In the genomic region with DNA sequence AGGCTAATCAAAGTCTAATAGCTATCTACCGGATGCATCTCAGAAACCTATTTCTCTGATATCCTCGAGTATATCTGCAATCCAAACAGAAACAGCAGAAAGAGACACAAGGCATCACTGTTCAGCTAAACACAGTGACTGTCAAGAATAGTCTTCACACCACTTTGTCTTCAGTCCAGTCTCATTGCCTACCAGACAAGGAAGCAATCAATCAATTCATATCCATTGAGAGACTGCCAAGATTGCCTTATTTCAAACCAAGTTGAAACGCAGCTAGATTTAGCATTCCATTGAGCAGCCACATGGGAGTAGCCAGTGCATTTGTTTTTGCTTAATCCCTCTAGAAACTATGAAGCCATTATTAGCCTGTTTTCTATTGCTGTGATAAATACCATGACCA, we compare ENCODE assay signal across 28 mouse cellular contexts.
A peak's percentile ranks its signal among the peaks of the same experiment; 100 is the strongest.
DNase-seq lines count a peak whose midpoint lies in the region; ATAC-seq lines count a peak whose summit lies in the region.
"Had no signal": no experiment of that assay in that cellular context is flagged by ENCODE, and none has a peak within 500 bp of the region (broad histone marks: within the 10 kb centered on the region; RNA-seq: fewer than 3 reads in every experiment).

No protein-coding gene starts in this region.

- H3K4me3 ChIP-seq in embryonic facial prominence, embryonic 14.5 days (ENCODE audit: low read depth, low read length), result no peak overlapping the region
- no peak overlapping the region for H3K4me3 ChIP-seq in embryonic facial prominence, embryonic 10.5 days
- no peak overlapping the region for H3K4me3 ChIP-seq in midbrain, embryonic 14.5 days (replicated peaks; ENCODE audit: low read depth, low read length)
- no peak overlapping the region for H3K4me3 ChIP-seq in midbrain, embryonic 10.5 days
- no peak overlapping the region for H3K4me3 ChIP-seq in hindbrain, embryonic 15.5 days
- no peak overlapping the region for H3K4me3 ChIP-seq in intestine, embryonic 16.5 days (ENCODE audit: low read length)
- H3K4me3 ChIP-seq: embryonic facial prominence, embryonic 12.5 days; forebrain, embryonic 10.5 days; forebrain, embryonic 15.5 days; gastrocnemius, adult 2 months; midbrain, embryonic 12.5 days had no signal

- H3K9ac ChIP-seq in embryonic facial prominence, embryonic 14.5 days (ENCODE audit: low read depth, low read length), result no peak overlapping the region
- no peak overlapping the region for H3K9ac ChIP-seq in midbrain, embryonic 14.5 days (replicated peaks; ENCODE audit: low read length)
- no peak overlapping the region for H3K9ac ChIP-seq in hindbrain, embryonic 15.5 days
- no peak overlapping the region for H3K9ac ChIP-seq in intestine, embryonic 16.5 days (ENCODE audit: low read depth, low read length)
- H3K9ac ChIP-seq: embryonic facial prominence, embryonic 12.5 days; forebrain, embryonic 15.5 days; liver, embryonic 14.5 days; midbrain, embryonic 12.5 days had no signal

- H3K27me3 ChIP-seq in embryonic facial prominence, embryonic 14.5 days (replicated peaks; ENCODE audit: control insufficient read depth, insufficient read depth, low read length), result no peaks in the 10 kb centered on the region
- no peaks in the 10 kb centered on the region for H3K27me3 ChIP-seq in embryonic facial prominence, embryonic 10.5 days (replicated peaks; ENCODE audit: low read depth, poor library complexity, severe bottlenecking)
- no peaks in the 10 kb centered on the region for H3K27me3 ChIP-seq in midbrain, embryonic 14.5 days (ENCODE audit: control insufficient read depth, insufficient read depth, low read length)
- no peaks in the 10 kb centered on the region for H3K27me3 ChIP-seq in midbrain, embryonic 10.5 days (ENCODE audit: low read depth, poor library complexity, severe bottlenecking)
- H3K27me3 ChIP-seq in hindbrain, embryonic 15.5 days, result no peaks in the 10 kb centered on the region
- H3K27me3 ChIP-seq in intestine, embryonic 16.5 days (replicated peaks; ENCODE audit: control insufficient read depth, insufficient read depth, low read length), result no peaks in the 10 kb centered on the region
- H3K27me3 ChIP-seq: CH12.LX; embryonic facial prominence, embryonic 12.5 days; forebrain, embryonic 15.5 days; midbrain, embryonic 12.5 days had no signal

- H3K36me3 ChIP-seq in embryonic facial prominence, embryonic 14.5 days (ENCODE audit: control insufficient read depth, insufficient read depth, low read length), result no peaks in the 10 kb centered on the region
- no peaks in the 10 kb centered on the region for H3K36me3 ChIP-seq in embryonic facial prominence, embryonic 10.5 days (replicated peaks)
- H3K36me3 ChIP-seq in midbrain, embryonic 14.5 days (ENCODE audit: control insufficient read depth, insufficient read depth, low read length), result no peaks in the 10 kb centered on the region
- no peaks in the 10 kb centered on the region for H3K36me3 ChIP-seq in midbrain, embryonic 10.5 days
- no peaks in the 10 kb centered on the region for H3K36me3 ChIP-seq in hindbrain, embryonic 15.5 days
- no peaks in the 10 kb centered on the region for H3K36me3 ChIP-seq in intestine, embryonic 16.5 days (ENCODE audit: control insufficient read depth, insufficient read depth, low read length)
- H3K36me3 ChIP-seq: embryonic facial prominence, embryonic 12.5 days; forebrain, embryonic 10.5 days; forebrain, embryonic 15.5 days; midbrain, embryonic 12.5 days had no signal

- H3K4me1 ChIP-seq in embryonic facial prominence, embryonic 14.5 days (ENCODE audit: control insufficient read depth, insufficient read depth, low read length), result no peaks in the 10 kb centered on the region
- no peaks in the 10 kb centered on the region for H3K4me1 ChIP-seq in embryonic facial prominence, embryonic 10.5 days
- no peaks in the 10 kb centered on the region; the same call in 1 of the 2 replicates for H3K4me1 ChIP-seq in midbrain, embryonic 14.5 days (ENCODE audit: control insufficient read depth, insufficient read depth, low read length)
- no peaks in the 10 kb centered on the region for H3K4me1 ChIP-seq in midbrain, embryonic 10.5 days
- no peaks in the 10 kb centered on the region for H3K4me1 ChIP-seq in hindbrain, embryonic 15.5 days (replicated peaks)
- H3K4me1 ChIP-seq in intestine, embryonic 16.5 days (ENCODE audit: control insufficient read depth, insufficient read depth, low read length), result no peaks in the 10 kb centered on the region
- H3K4me1 ChIP-seq: embryonic facial prominence, embryonic 12.5 days; forebrain, embryonic 10.5 days; midbrain, embryonic 12.5 days had no signal

- no peak for ATAC-seq in embryonic facial prominence, embryonic 14.5 days (ENCODE audit: low read depth)
- ATAC-seq in midbrain, embryonic 14.5 days (ENCODE audit: low FRiP score, low TSS enrichment), result no peak
- peak; percentile 45; the same call in 1 of the 2 replicates for ATAC-seq in hindbrain, embryonic 15.5 days (ENCODE audit: low FRiP score, low read depth)
- no peak for ATAC-seq in intestine, embryonic 16.5 days
- ATAC-seq: activated CD4-positive, CD25-positive, alpha-beta regulatory T cell, adult 4 months; forebrain, embryonic 15.5 days; intestine, postnatal 0 days had no signal

- 69% methylated on average over 3 of the region's 3 CpGs for WGBS in embryonic facial prominence, embryonic 14.5 days
- 79% methylated on average over 3 of the region's 3 CpGs for WGBS in embryonic facial prominence, embryonic 10.5 days
- WGBS in midbrain, embryonic 14.5 days, result 44% methylated on average over 3 of the region's 3 CpGs
- 78% methylated on average over 3 of the region's 3 CpGs for WGBS in midbrain, embryonic 10.5 days
- WGBS in hindbrain, embryonic 15.5 days, result 34% methylated on average over 3 of the region's 3 CpGs
- WGBS in intestine, embryonic 16.5 days, result 67% methylated on average over 3 of the region's 3 CpGs

- no peaks in the 10 kb centered on the region for H3K9me3 ChIP-seq in embryonic facial prominence, embryonic 14.5 days (ENCODE audit: control insufficient read depth, low read length)
- no peaks in the 10 kb centered on the region for H3K9me3 ChIP-seq in embryonic facial prominence, embryonic 10.5 days
- H3K9me3 ChIP-seq in midbrain, embryonic 14.5 days (ENCODE audit: control insufficient read depth, low read length), result no peaks in the 10 kb centered on the region
- no peaks in the 10 kb centered on the region for H3K9me3 ChIP-seq in midbrain, embryonic 10.5 days (replicated peaks)
- no peaks in the 10 kb centered on the region for H3K9me3 ChIP-seq in hindbrain, embryonic 15.5 days
- H3K9me3 ChIP-seq in intestine, embryonic 16.5 days (ENCODE audit: control insufficient read depth, low read length), result no peaks in the 10 kb centered on the region
- H3K9me3 ChIP-seq: embryonic facial prominence, embryonic 12.5 days; forebrain, embryonic 10.5 days; forebrain, embryonic 15.5 days; midbrain, embryonic 12.5 days had no signal

- peak; percentile 5 for DNase-seq in embryonic facial prominence, embryonic 14.5 days (ENCODE audit: low spot score)
- DNase-seq in embryonic facial prominence, embryonic 10.5 days (ENCODE audit: low spot score), result no peak
- peak; percentile 21 for DNase-seq in midbrain, embryonic 14.5 days
- no peak for DNase-seq in midbrain, embryonic 10.5 days (ENCODE audit: low spot score)
- no peak for DNase-seq in right cerebral cortex, postnatal 4 days
- DNase-seq: adrenal gland, adult 2 months; adrenal gland, postnatal 36 days; cerebellum, adult 8-10 months; cerebellum, postnatal 36 days; gastrocnemius, adult 2 months; heart, postnatal 14 days; kidney, postnatal 14 days; layer of hippocampus, adult 9-11 months; liver; lung, adult 2 months; right cerebral cortex, postnatal 25 days; spleen, adult 18-20 months; thymus, postnatal 14 days had no signal

- no peak overlapping the region for H3K4me2 ChIP-seq in embryonic facial prominence, embryonic 14.5 days (ENCODE audit: low read depth, low read length)
- no peak overlapping the region for H3K4me2 ChIP-seq in midbrain, embryonic 14.5 days (ENCODE audit: low read length)
- H3K4me2 ChIP-seq in hindbrain, embryonic 15.5 days, result no peak overlapping the region
- H3K4me2 ChIP-seq in intestine, embryonic 16.5 days (ENCODE audit: low read depth, low read length), result no peak overlapping the region
- H3K4me2 ChIP-seq: embryonic facial prominence, embryonic 12.5 days; forebrain, embryonic 15.5 days; midbrain, embryonic 12.5 days had no signal

- H3K27ac ChIP-seq in embryonic facial prominence, embryonic 14.5 days (replicated peaks; ENCODE audit: low read depth, low read length), result no peak overlapping the region
- H3K27ac ChIP-seq in embryonic facial prominence, embryonic 10.5 days (replicated peaks), result no peak overlapping the region
- H3K27ac ChIP-seq in midbrain, embryonic 14.5 days (replicated peaks; ENCODE audit: low read depth, low read length), result no peak overlapping the region
- no peak overlapping the region for H3K27ac ChIP-seq in midbrain, embryonic 10.5 days (replicated peaks)
- H3K27ac ChIP-seq in hindbrain, embryonic 15.5 days (replicated peaks), result 0 out of 2 replicates have a peak overlapping the region, but pooled peaks have one; percentile 10
- no peak overlapping the region for H3K27ac ChIP-seq in intestine, embryonic 16.5 days (ENCODE audit: low read length)
- H3K27ac ChIP-seq: embryonic facial prominence, embryonic 12.5 days; forebrain, embryonic 10.5 days; forebrain, embryonic 15.5 days; gastrocnemius, adult 2 months; liver, embryonic 14.5 days; midbrain, embryonic 12.5 days had no signal

Comparison
In these comparisons a context has a peak if more than half of its experiments do, and no peak if none do; other contexts are left out.
1. DNase-seq: peak in embryonic facial prominence, embryonic 14.5 days (single experiment) and midbrain, embryonic 14.5 days (single experiment); none in embryonic facial prominence, embryonic 10.5 days (single experiment), midbrain, embryonic 10.5 days (single experiment) and right cerebral cortex, postnatal 4 days (single experiment).